Mouse (Mus musculus) intestine, embryonic 14.5 days (tissue): ENCODE data around the gene Otx2. TPM values are rescaled to one million over a fixed set of nuclear protein-coding genes. Genes with fewer than 3 reads are reported as not detected.

ENCODE experiments used
- ATAC-seq: fragments of 200-750 bp; cut with Nextera tagmentation; replicated peaks from 2 replicates; pipeline ENCODE4 v1.8.0; 2017; ENCODE audit warnings: low read depth, moderate number of reproducible peaks, moderate TSS enrichment, moderate library complexity; ENCODE audit not compliant: low FRiP score, low TSS enrichment
- DNase-seq: peaks from one replicate; pipeline ENCODE4 v3.0.0-alpha.2; 2018; ENCODE audit warnings: low spot score
- H3K27ac ChIP-seq: fragments of 300-500 bp; sonication (generic); 2 replicates; pipeline ENCODE4 v1.5.1; 2014; ENCODE audit warnings: low read depth, mild to moderate bottlenecking, control low read depth
- H3K27me3 ChIP-seq: fragments of 300-500 bp; sonication (generic); replicated peaks from 2 replicates; pipeline ENCODE4 v1.6.1; 2014; ENCODE audit warnings: low read length, control low read depth; ENCODE audit not compliant: control insufficient read depth, insufficient read depth
- H3K36me3 ChIP-seq: fragments of 300-500 bp; sonication (generic); 2 replicates; pipeline ENCODE4 v1.6.1; 2014; ENCODE audit warnings: low read length, control low read depth; ENCODE audit not compliant: control insufficient read depth, insufficient read depth
- H3K4me1 ChIP-seq: fragments of 300-500 bp; sonication (generic); replicated peaks from 2 replicates; pipeline ENCODE4 v1.6.1; 2014; ENCODE audit warnings: low read length, control low read depth, mixed read lengths; ENCODE audit not compliant: control insufficient read depth, insufficient read depth
- H3K4me2 ChIP-seq: fragments of 300-500 bp; sonication (generic); 2 replicates; pipeline ENCODE4 v1.6.1; 2014; ENCODE audit warnings: low read length
- H3K4me3 ChIP-seq: fragments of 300-500 bp; sonication (generic); 2 replicates; pipeline ENCODE4 v1.5.1; 2014; ENCODE audit warnings: low read depth, low read length, control low read depth, mixed read lengths
- H3K9ac ChIP-seq: fragments of 300-500 bp; sonication (generic); 2 replicates; pipeline ENCODE4 v1.6.1; 2014; ENCODE audit warnings: mild to moderate bottlenecking, low read length
- H3K9me3 ChIP-seq: fragments of 300-500 bp; sonication (generic); 2 replicates; pipeline ENCODE4 v1.6.1; 2016; ENCODE audit warnings: low read length, control low read depth; ENCODE audit not compliant: control insufficient read depth
- WGBS: fragments of 180-500 bp; shearing (Covaris S2); extraction: QIAGEN DNeasy Blood & Tissue Kit; methylation state at CpG from one replicate; pipeline ENCODE4 v1.1.7; 2014; 5-methylcytosine and 5-hydroxymethylcytosine counted together
- polyA plus RNA-seq: library from polyadenylated mRNA; unstranded; fragments of >200 nt; fragmentation: Nextera tagmentation; extraction: Ambion mirVana; gene quantifications from 2 replicates; pipeline ENCODE4 v1.2.1, GENCODE M21; 2014

Otx2 gene
- polyA plus RNA-seq, 1 experiment from 2014 or later: not detected

DNA sequence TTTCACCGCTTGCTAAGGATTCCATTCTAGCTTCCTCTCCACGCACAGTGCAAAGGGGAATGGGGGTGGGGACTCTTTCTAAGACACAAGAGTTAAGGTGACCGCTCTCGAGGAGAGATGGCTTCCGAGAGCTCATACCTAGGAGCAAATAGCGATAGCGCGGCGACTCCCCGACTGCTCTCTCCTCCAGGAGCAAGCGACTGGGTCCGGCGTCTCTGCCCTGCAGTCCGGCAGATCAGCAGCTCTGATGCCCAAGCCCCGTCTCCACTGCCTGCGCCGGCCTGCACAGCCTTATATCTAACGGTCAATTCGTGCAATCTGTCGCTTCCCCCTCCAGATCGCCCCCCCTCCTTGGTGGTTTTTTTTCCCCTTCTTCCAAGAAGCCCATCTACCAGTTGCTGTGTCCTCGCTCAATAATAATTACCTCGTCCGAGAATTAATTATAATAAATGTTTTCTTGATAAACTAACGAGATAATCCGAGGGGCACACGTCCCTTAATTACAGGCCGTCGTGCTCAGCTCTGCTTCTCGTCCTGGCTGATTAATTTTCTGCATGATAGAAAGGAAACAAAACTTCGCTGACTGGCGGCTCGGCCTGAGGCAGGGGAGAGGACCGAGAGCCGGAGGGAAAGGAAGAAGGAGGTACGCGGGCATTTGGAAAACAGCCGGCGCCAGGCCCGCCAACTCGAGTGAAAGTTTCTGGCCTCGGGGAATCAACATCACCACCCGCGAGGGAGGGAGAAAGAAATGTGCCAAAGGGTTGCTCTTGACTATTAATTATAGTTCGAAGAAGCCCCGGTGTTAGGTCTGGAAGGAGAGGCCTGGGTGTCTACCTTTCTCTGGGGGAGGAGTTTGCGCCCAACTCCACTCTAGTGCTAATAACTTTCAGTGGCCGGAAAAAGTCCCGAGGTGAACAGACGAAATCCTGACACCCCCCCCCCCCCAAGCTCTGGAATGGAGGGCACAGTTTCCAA lies 8.5 kb downstream of the Otx2 start:
- H3K36me3 ChIP-seq: no peaks in the 10 kb centered on the region
- H3K27ac ChIP-seq: no peak overlapping the region
- DNase-seq (peak; percentile 82), ATAC-seq (no peak)
- H3K27me3 ChIP-seq: peaks cover 99% of the 10 kb centered on the region
- no peak overlapping the region for H3K4me3 ChIP-seq
- no peak overlapping the region for H3K4me2 ChIP-seq
- no peaks in the 10 kb centered on the region for H3K9me3 ChIP-seq
- no peaks in the 10 kb centered on the region for H3K4me1 ChIP-seq
- no peak overlapping the region for H3K9ac ChIP-seq
- under 1% methylated on average over 50 of the region's 50 CpGs for WGBS

- Histone ChIP-seq H3K4me2 (no peak overlapping the region), H3K27ac (no peak overlapping the region), H3K4me1 (no peaks in the 10 kb centered on the region), H3K27me3 (peaks cover 99% of the 10 kb centered on the region), H3K36me3 (no peaks in the 10 kb centered on the region), H3K4me3 (no peak overlapping the region), H3K9me3 (no peaks in the 10 kb centered on the region), H3K9ac (no peak overlapping the region)
- 3% methylated on average over 14 of the region's 14 CpGs for WGBS
- ATAC-seq: no peak
- no peak for DNase-seq
These were observed 9.4 kb downstream of the Otx2 start for GRCm38 (mm10) chr14:48664001-48664810.

GRCm38 (mm10) chr14:48663531-48663930 lies 10.1 kb downstream of the Otx2 start:
- Histone ChIP-seq H3K4me2 (no peak overlapping the region), H3K9me3 (no peaks in the 10 kb centered on the region), H3K27ac (no peak overlapping the region), H3K9ac (no peak overlapping the region), H3K4me1 (no peaks in the 10 kb centered on the region), H3K36me3 (no peaks in the 10 kb centered on the region), H3K4me3 (no peak overlapping the region), H3K27me3 (peaks cover 99% of the 10 kb centered on the region)
- ATAC-seq (no peak), DNase-seq (no peak)
- WGBS: 2% methylated on average over 4 of the region's 4 CpGs

- DNase-seq (no peak), ATAC-seq (no peak)
These were observed 10.9 kb downstream of the Otx2 start for GRCm38 (mm10) chr14:48662568-48663236.

DNA sequence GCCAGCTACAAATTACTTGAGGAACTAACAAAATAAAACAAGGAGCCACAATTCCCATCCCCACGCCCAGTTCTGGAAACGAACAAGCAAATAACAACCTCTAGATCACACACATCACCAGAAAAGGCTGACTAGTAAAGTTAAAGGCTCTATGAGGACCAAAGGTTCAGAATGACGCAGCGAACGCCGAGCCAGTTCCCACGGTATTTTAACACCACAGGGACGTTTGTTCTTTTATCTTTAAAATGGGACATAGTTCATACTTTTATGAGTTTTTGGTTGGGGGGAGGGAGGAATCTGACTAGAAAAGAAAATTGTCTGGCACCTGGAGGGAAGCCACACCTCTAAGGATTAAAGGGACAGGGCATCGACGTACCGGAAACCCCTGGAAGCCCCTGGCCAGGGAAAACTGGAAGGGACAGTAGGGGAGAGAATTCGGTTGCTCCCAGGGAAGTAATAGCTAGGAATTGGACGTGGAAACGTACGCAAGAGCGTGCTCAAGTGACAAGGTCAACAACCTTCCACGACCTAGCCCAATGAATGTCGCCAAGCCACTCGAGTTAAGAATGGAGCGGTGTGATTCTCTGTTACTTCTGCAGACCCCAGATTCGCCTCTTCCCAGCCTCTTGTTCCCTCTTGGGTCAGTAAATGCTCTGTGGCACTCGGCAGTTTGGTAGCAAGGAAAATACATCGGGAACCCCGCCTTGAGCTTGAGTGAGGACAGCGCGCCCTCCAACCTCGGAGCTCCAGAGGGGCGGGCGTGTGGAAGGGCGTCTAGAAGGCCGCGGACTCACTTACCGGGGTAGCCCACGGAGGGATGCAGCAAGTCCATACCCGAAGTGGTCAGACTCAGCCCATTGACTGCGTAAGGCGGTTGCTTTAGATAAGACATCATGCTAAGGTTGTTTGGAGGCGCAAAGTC lies 11.7 kb downstream of the Otx2 start:
- no peaks in the 10 kb centered on the region for H3K4me1 ChIP-seq
- peak; percentile 61 for DNase-seq
- WGBS: 5% methylated on average over 38 of the region's 38 CpGs
- H3K9ac ChIP-seq: no peak overlapping the region
- no peak overlapping the region for H3K4me2 ChIP-seq
- ATAC-seq: no peak
- H3K27ac ChIP-seq: no peak overlapping the region
- H3K36me3 ChIP-seq: no peaks in the 10 kb centered on the region
- no peaks in the 10 kb centered on the region for H3K9me3 ChIP-seq
- no peak overlapping the region for H3K4me3 ChIP-seq
- H3K27me3 ChIP-seq: peaks cover 99% of the 10 kb centered on the region

More at GRCm38 (mm10) chr14:48662568-48663236, 10.9 kb downstream of the Otx2 start:
- Histone ChIP-seq H3K9ac (no peak overlapping the region), H3K4me2 (no peak overlapping the region), H3K27ac (no peak overlapping the region), H3K27me3 (peaks cover 99% of the 10 kb centered on the region), H3K4me3 (no peak overlapping the region), H3K9me3 (no peaks in the 10 kb centered on the region), H3K4me1 (no peaks in the 10 kb centered on the region), H3K36me3 (no peaks in the 10 kb centered on the region)
- 2% methylated on average over 16 of the region's 16 CpGs for WGBS

GRCm38 (mm10) chr14:48661151-48661550 lies 12.5 kb downstream of the Otx2 start:
- DNase-seq (no peak), ATAC-seq (no peak)
- Histone ChIP-seq H3K9me3 (no peaks in the 10 kb centered on the region), H3K27ac (no peak overlapping the region), H3K4me2 (no peak overlapping the region), H3K36me3 (no peaks in the 10 kb centered on the region), H3K27me3 (peaks cover 100% of the 10 kb centered on the region), H3K4me3 (no peak overlapping the region), H3K4me1 (no peaks in the 10 kb centered on the region), H3K9ac (no peak overlapping the region)
- 9% methylated on average over 8 of the region's 8 CpGs for WGBS

GRCm38 (mm10) chr14:48660593-48660992 lies 13.0 kb downstream of the Otx2 start:
- no peaks in the 10 kb centered on the region for H3K36me3 ChIP-seq
- ATAC-seq (no peak), DNase-seq (no peak)
- no peak overlapping the region for H3K27ac ChIP-seq
- no peak overlapping the region for H3K9ac ChIP-seq
- no peaks in the 10 kb centered on the region for H3K4me1 ChIP-seq
- 60% methylated on average over 4 of the region's 4 CpGs for WGBS
- no peak overlapping the region for H3K4me3 ChIP-seq
- no peak overlapping the region for H3K4me2 ChIP-seq
- no peaks in the 10 kb centered on the region for H3K9me3 ChIP-seq
- peaks cover 100% of the 10 kb centered on the region for H3K27me3 ChIP-seq
